Mouse (Mus musculus) cerebellum, adult 2 months (tissue): ENCODE data around the gene Cby3.

Experiments used
- CTCF ChIP-seq: fragments of 200-500 bp; IDR thresholded peaks from 2 replicates; pipeline ENCODE4 v1.5.1; 2011; ENCODE audit warnings: low read depth, mild to moderate bottlenecking, control low read depth, low read length, moderate library complexity, borderline replicate concordance; ENCODE audit not compliant: insufficient read depth
- POLR2A ChIP-seq: fragments of 200-500 bp; IDR thresholded peaks from 2 replicates; pipeline ENCODE4 v1.6.1; 2011; ENCODE audit warnings: low read length, control low read depth, borderline replicate concordance; ENCODE audit not compliant: insufficient read depth

DNA sequence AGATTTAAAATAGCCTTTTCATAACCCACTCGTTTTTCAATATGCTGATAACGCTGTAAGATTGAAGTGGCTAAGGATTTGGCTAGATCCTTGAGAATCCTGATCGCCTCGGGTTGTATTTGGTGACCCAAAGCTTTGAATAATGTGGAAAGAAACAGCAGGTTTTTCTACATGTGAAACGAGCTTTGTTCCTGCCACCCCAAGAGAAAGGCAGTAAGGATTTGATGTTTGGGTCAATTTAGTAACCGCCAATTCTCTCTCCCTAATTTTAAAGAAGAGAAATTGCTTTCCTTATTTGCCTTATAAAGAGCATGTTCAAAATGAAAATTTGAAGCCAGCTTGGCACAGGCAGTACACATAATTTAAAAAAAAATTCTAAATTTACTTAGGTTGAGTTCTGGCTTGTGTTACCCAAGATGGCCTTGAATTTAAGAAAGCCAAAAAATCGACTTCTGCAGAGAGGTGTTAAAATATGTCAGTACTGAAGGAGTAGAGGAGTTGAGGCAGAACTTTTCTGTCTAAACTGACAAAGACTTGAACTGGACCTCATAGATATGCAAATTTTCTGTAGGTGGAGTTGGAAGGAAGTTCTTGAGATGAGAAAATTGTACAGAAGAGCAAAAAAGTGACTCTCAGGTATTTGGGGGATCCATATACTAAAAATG lies 27.8 kb upstream of the Cby3 start:
- TF ChIP-seq CTCF: no peak
- no peak for TF ChIP-seq POLR2A
